Mouse (Mus musculus): ENCODE data around the gene Gga3.

- TF ChIP-seq GATA1 (IDR thresholded peaks at IDR 0.05; ENCODE audit: borderline replicate concordance, low read length) = no peak
- TF ChIP-seq FLI1 (IDR thresholded peaks at IDR 0.05; ENCODE audit: low read length) = no peak
Measured at GRCm38 (mm10) chr11:115614346-115615107, 10.7 kb upstream of the Gga3 start.

Measured in megakaryocyte, embryonic 14.5 days (primary cell).